Mouse (Mus musculus) C2C12 (cell line): ENCODE results near the gene Irf8. TPM values are rescaled to one million over a fixed set of nuclear protein-coding genes. Genes with fewer than 3 reads are reported as not detected.
"Not testable (repeated sequence)": the region's sequence is repeated elsewhere in the genome, so short reads cannot be mapped to it uniquely, and the experiment has no call there.

Experiments used
- H3K27me3 ChIP-seq: one replicate; pipeline ENCODE4 v1.6.1; 2011; ENCODE audit not compliant: control insufficient read depth, insufficient read depth, insufficient read length
- H3K36me3 ChIP-seq: one replicate; pipeline ENCODE4 v1.6.1; 2011; ENCODE audit not compliant: control insufficient read depth, insufficient read depth
- H3K4me3 ChIP-seq: one replicate; pipeline ENCODE4 v1.5.1; 2011; ENCODE audit warnings: mild to moderate bottlenecking, control low read depth; ENCODE audit not compliant: poor library complexity, insufficient read depth, severe bottlenecking
- H3K79me2 ChIP-seq: one replicate; pipeline ENCODE4 v1.6.1; 2011; ENCODE audit not compliant: control insufficient read depth, insufficient read depth
- H3K79me3 ChIP-seq: one replicate; pipeline ENCODE4 v1.6.1; 2011; ENCODE audit warnings: low read depth, control low read depth
- H3ac ChIP-seq: one replicate; pipeline ENCODE3; 2011; ENCODE audit warnings: low read depth; ENCODE audit not compliant: control insufficient read depth, insufficient read length
- CEBPB ChIP-seq: IDR thresholded peaks from one replicate; pipeline ENCODE4 v1.6.1; 2011; ENCODE audit warnings: low read depth, mild to moderate bottlenecking, control low read depth, moderate library complexity
- CTCF ChIP-seq: IDR thresholded peaks from one replicate; pipeline ENCODE4 v1.5.1; 2011; ENCODE audit not compliant: control insufficient read depth, insufficient read depth, insufficient read length
- FOSL1 ChIP-seq: IDR thresholded peaks from one replicate; pipeline ENCODE4 v1.8.0; 2011; ENCODE audit warnings: mild to moderate bottlenecking, low read length; ENCODE audit not compliant: poor library complexity, insufficient read depth, severe bottlenecking
- MAX ChIP-seq: IDR thresholded peaks from one replicate; pipeline ENCODE4 v1.6.1; 2011; ENCODE audit warnings: mild to moderate bottlenecking, control low read depth
- MYOD1 ChIP-seq: IDR thresholded peaks from one replicate; pipeline ENCODE4 v1.6.1; 2011; ENCODE audit warnings: low read depth; ENCODE audit not compliant: control insufficient read depth, insufficient read length
- MYOG ChIP-seq: IDR thresholded peaks from one replicate; pipeline ENCODE4 v1.6.1; 2011; ENCODE audit not compliant: control insufficient read depth, insufficient read length; ENCODE audit errors: extremely low read depth
- USF1 ChIP-seq: IDR thresholded peaks from one replicate; pipeline ENCODE4 v1.6.1; 2011; ENCODE audit warnings: low read depth, mild to moderate bottlenecking, control low read depth, moderate library complexity
- polyA plus RNA-seq: library from polyadenylated mRNA; unstranded; fragments of >200 nt; fragmentation: generic; extraction: Trizol; gene quantifications from one replicate; pipeline ENCODE4 v1.2.1, GENCODE M21; 2012; ENCODE audit warnings: missing spikeins

The Irf8 gene
- polyA plus RNA-seq, 1 experiment: not detected

DNA sequence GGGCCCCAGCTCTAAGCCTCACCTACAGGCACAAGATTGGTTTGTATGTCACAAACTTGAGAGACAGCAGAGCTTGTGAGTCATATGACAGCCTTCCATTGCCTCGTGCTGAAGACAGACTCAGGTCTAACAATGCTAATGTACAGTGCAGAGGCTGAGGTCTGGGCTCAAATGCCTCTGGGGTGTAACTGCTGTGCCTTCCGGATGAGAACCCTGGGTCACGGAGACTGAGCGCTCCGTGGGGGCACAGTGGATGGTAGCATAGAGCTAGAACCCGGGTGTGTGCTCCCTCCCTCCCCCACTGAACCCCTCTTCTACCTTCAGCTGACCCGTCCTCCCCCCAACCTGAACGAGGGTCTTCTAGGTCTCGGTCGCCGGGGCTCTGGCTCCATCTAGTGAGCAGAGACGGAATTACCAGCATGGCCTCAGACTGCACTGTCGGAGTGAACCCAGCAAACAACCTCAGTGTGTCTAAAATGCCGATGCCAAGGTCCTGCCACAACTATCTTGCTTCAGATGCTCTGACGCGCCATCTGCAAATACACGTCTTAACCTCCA is 64.2 kb downstream of the Irf8 start:
- Histone ChIP-seq H3K79me3 (no peaks in the 10 kb centered on the region), H3ac (no peak overlapping the region), H3K79me2 (no peaks in the 10 kb centered on the region), H3K4me3 (no peak overlapping the region), H3K36me3 (no peaks in the 10 kb centered on the region), H3K27me3 (peaks cover 69% of the 10 kb centered on the region)
- no peak for TF ChIP-seq CEBPB
- no peak for TF ChIP-seq MAX
- TF ChIP-seq CTCF: peak; percentile 52
- no peak for TF ChIP-seq FOSL1

DNA sequence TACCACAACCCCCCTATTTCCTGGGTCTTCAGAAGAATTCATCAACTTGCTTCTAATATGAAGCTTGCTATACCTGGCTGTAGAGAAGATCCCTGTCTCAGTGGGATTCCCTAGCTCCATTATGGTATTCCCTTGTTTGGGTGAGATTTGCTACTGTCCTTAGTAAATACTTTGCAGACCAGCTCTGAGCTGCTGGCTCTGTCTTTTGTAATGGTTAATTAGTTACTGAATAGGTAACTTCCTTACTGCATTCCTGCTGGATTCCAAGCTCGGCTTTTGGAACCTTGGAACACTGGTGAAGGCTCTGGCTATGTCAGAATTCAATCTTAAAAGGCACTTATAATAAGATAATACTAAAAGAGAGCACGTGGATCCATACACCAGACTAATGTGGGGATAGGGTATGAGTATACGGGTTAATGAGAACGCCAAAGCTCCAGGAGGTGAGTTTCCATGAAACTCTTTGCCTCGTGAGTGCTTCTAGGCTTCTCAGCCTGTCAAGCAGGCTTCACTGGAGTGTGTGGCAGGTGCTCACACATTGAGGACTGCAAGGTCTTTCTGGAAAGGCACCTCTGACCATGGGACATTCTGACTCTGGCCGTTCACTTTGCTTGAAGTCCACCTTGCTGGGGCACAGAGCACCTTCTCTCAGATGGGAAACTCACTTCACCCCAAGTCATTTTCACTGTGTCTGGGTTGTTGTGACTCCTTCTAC is 67.7 kb downstream of the Irf8 start:
- not testable (repeated sequence) for H3ac ChIP-seq, H3K79me3 ChIP-seq, H3K36me3 ChIP-seq, H3K4me3 ChIP-seq, H3K79me2 ChIP-seq
- H3K27me3 ChIP-seq: peaks cover 80% of the 10 kb centered on the region

DNA sequence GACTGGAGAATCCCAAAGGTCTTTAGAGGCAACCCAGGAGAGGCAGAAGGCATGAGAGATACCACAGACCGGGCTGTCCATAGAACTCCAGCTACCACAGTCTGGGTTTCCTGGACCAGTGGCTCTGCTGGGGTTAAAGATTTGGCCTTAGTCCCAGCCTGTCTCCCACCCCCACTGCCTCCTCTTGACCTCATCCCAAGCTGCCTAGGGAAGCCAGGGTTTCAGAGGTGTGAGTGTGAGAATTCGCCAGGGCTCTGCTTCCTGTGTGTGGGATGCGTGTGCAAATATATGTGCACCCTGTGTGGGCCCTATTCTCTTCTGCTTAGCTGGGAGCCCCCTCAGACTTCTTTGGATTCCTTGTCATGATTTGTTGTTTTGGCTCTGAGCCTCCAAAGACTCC is 68.6 kb downstream of the Irf8 start:
- no peaks in the 10 kb centered on the region for H3K36me3 ChIP-seq
- H3K79me3 ChIP-seq: no peaks in the 10 kb centered on the region
- no peaks in the 10 kb centered on the region for H3K79me2 ChIP-seq
- TF ChIP-seq MAX (no peak), USF1 (no peak), MYOG (no peak), FOSL1 (no peak), CTCF (no peak), CEBPB (no peak), MYOD1 (no peak)
- no peak overlapping the region for H3K4me3 ChIP-seq
- peaks cover 81% of the 10 kb centered on the region for H3K27me3 ChIP-seq
- H3ac ChIP-seq: no peak overlapping the region

Other genes with a start within 250 kb of the Irf8 start
- 69.8 TPM for gene Gins2, start 147.1 kb upstream of the Irf8 start, polyA plus RNA-seq
- gene 1190005I06Rik, start 88.7 kb upstream of the Irf8 start, polyA plus RNA-seq: 2.6 TPM
- gene Gm27021, start 68.3 kb upstream of the Irf8 start, polyA plus RNA-seq: 2.3 TPM
- 1,270 TPM for gene Cox4i1, start 68.1 kb upstream of the Irf8 start, polyA plus RNA-seq
- 240 TPM for gene Emc8, start 67.8 kb upstream of the Irf8 start, polyA plus RNA-seq